In genomic region chr8:86841556-86842309, GRCm38 (mm10) we compare ENCODE assay signal across 19 mouse cellular contexts. TPM values are rescaled to one million over a fixed set of nuclear protein-coding genes. Genes with fewer than 3 reads are reported as not detected.
DNase-seq lines count a peak whose midpoint lies in the region; ATAC-seq and TF ChIP-seq lines count a peak whose summit lies in the region.
"Had no signal": no experiment of that assay in that cellular context is flagged by ENCODE, and none has a peak within 500 bp of the region (broad histone marks: within the 10 kb centered on the region; RNA-seq: fewer than 3 reads in every experiment).

No protein-coding gene starts in this region.

- no peak overlapping the region for H3K27ac ChIP-seq in heart, embryonic 11.5 days (ENCODE audit: low read depth, low read length)
- H3K27ac ChIP-seq: embryonic facial prominence, embryonic 10.5 days; embryonic facial prominence, embryonic 12.5 days; forebrain, embryonic 13.5 days; forebrain, embryonic 15.5 days had no signal

- peaks cover 15% of the 10 kb centered on the region for H3K36me3 ChIP-seq in heart, embryonic 11.5 days (ENCODE audit: control insufficient read depth, insufficient read depth, low read length)

- no peak overlapping the region for H3K4me3 ChIP-seq in heart, embryonic 11.5 days (ENCODE audit: low read depth, low read length)
- H3K4me3 ChIP-seq in lung, adult 2 months (replicated peaks; ENCODE audit: extremely low read depth, low read depth, low read length): no peak overlapping the region
- H3K4me3 ChIP-seq: embryonic facial prominence, embryonic 10.5 days; embryonic facial prominence, embryonic 12.5 days; forebrain, embryonic 13.5 days; forebrain, embryonic 15.5 days had no signal

- no peak overlapping the region for H3K4me2 ChIP-seq in heart, embryonic 11.5 days
- H3K4me2 ChIP-seq: embryonic facial prominence, embryonic 12.5 days; forebrain, embryonic 13.5 days; forebrain, embryonic 15.5 days had no signal

- no peak for TF ChIP-seq CTCF in lung, adult 2 months (IDR thresholded peaks at IDR 0.05; ENCODE audit: insufficient read depth, low read length)

- TF ChIP-seq POLR2A in lung, adult 2 months (IDR thresholded peaks at IDR 0.05; ENCODE audit: borderline replicate concordance, extremely low read depth, low read depth, low read length): no peak

- ATAC-seq in heart, embryonic 11.5 days (replicated peaks; ENCODE audit: insufficient number of reproducible peaks, low FRiP score, low TSS enrichment): no peak
- ATAC-seq: forebrain, embryonic 13.5 days; forebrain, embryonic 15.5 days; forebrain, postnatal 0 days had no signal

- peak; percentile 77 for DNase-seq in heart, adult 11 months
- DNase-seq in R1 (ENCODE audit: low read depth, low spot score): peak; percentile 66
- DNase-seq in ZHBTc4 (ENCODE audit: low read depth, low spot score): peak; percentile 66
- DNase-seq in lung, adult 2 months: no peak
- DNase-seq: adrenal gland, adult 2 months; adrenal gland, postnatal 10 days; adrenal gland, postnatal 25 days; cerebellum, adult 11 months; cerebellum, adult 18-20 months; cerebellum, adult 8-10 months; cerebellum, adult 9-11 months; cerebellum, postnatal 14 days; cerebellum, postnatal 36 days; forebrain, postnatal 0 days had no signal

- H3K4me1 ChIP-seq in heart, embryonic 11.5 days (ENCODE audit: control insufficient read depth, insufficient read depth, low read length): no peaks in the 10 kb centered on the region
- no peaks in the 10 kb centered on the region for H3K4me1 ChIP-seq in lung, adult 2 months (ENCODE audit: control insufficient read depth, insufficient read depth, low read length)
- H3K4me1 ChIP-seq: embryonic facial prominence, embryonic 10.5 days; embryonic facial prominence, embryonic 12.5 days; forebrain, embryonic 13.5 days; forebrain, embryonic 15.5 days had no signal

- WGBS in heart, embryonic 11.5 days (ENCODE audit: insufficient replicate concordance): 88% methylated on average over 8 of the region's 8 CpGs
- WGBS in lung, adult 2 months: 94% methylated on average over 8 of the region's 8 CpGs

- no peaks in the 10 kb centered on the region for H3K27me3 ChIP-seq in heart, embryonic 11.5 days (ENCODE audit: control insufficient read depth, insufficient read depth, low read length)
- H3K27me3 ChIP-seq: embryonic facial prominence, embryonic 12.5 days; forebrain, embryonic 13.5 days; forebrain, embryonic 15.5 days had no signal

- no peak overlapping the region for H3K9ac ChIP-seq in heart, embryonic 11.5 days (ENCODE audit: low read depth, low read length)
- H3K9ac ChIP-seq: embryonic facial prominence, embryonic 12.5 days; forebrain, embryonic 13.5 days; forebrain, embryonic 15.5 days; forebrain, postnatal 0 days had no signal

- no peaks in the 10 kb centered on the region for H3K9me3 ChIP-seq in heart, embryonic 11.5 days (replicated peaks; ENCODE audit: control insufficient read depth, low read length)
- H3K9me3 ChIP-seq: embryonic facial prominence, embryonic 10.5 days; embryonic facial prominence, embryonic 12.5 days; forebrain, embryonic 13.5 days; forebrain, embryonic 15.5 days had no signal

RNA-seq across cellular contexts. Expression of gene N4bp1, which starts 43.3 kb away (rescaled TPM):
- 7.2 and 9.6 TPM in 2 replicates for polyA plus RNA-seq in heart, embryonic 11.5 days (2014; fragmentation: Nextera tagmentation; extraction: Ambion mirVana)
- 13.5 and 18.9 TPM in 2 replicates for polyA plus RNA-seq in lung, adult 2 months (2012; rRNA removed)
